Mouse (Mus musculus) CH12.LX (cell line): ENCODE data around the gene Ccn5. TPM values are rescaled to one million over a fixed set of nuclear protein-coding genes. Genes with fewer than 3 reads are reported as not detected.

Source experiments
- DNase-seq: peaks from one replicate; pipeline ENCODE4 v3.0.0-alpha.2; 2013; ENCODE audit errors: extremely low read depth
- H3K27ac ChIP-seq: 2 replicates; pipeline ENCODE4 v1.5.1; 2012; ENCODE audit warnings: low read depth, mild to moderate bottlenecking, control low read depth, moderate library complexity; ENCODE audit not compliant: insufficient read depth
- H3K27me3 ChIP-seq: replicated peaks from 2 replicates; pipeline ENCODE3; 2012; ENCODE audit warnings: inconsistent platforms
- H3K36me3 ChIP-seq, 2 experiments: replicated peaks in 1 of 2; 2 replicates each; pipeline versions ENCODE3 to v1.6.1; 2012; ENCODE audit warnings: inconsistent platforms in 1 of 2, low read length in 1 of 2, mild to moderate bottlenecking in 1 of 2, mixed read lengths in 1 of 2, moderate library complexity in 1 of 2; ENCODE audit not compliant: control insufficient read depth in 1 of 2, insufficient read depth in 1 of 2
- H3K4me1 ChIP-seq, 2 experiments: 2 replicates each; pipeline ENCODE4 v1.6.1; 2012; ENCODE audit warnings: inconsistent platforms in 1 of 2, moderate library complexity in 1 of 2; ENCODE audit not compliant: insufficient read depth in 2 of 2, control insufficient read depth in 1 of 2
- H3K4me2 ChIP-seq: 2 replicates; pipeline ENCODE4 v1.6.1; 2012; ENCODE audit warnings: low read depth, mild to moderate bottlenecking, control low read depth; ENCODE audit not compliant: poor library complexity, insufficient read depth, severe bottlenecking
- H3K4me3 ChIP-seq, 3 experiments: fragments of 150-350 bp in 1 of 3; sonication (generic) in 1 of 3; replicated peaks in 1 of 3; 2 replicates each; pipeline versions ENCODE3 to v1.5.1; 2011 to 2012; ENCODE audit warnings: low read depth in 2 of 3, low read length in 2 of 3, mild to moderate bottlenecking in 2 of 3, moderate library complexity in 2 of 3, control low read depth in 1 of 3, improper control_type of control experiment in 1 of 3, inconsistent platforms in 1 of 3, mixed read lengths in 1 of 3; ENCODE audit not compliant: poor library complexity in 1 of 3
- H3K79me2 ChIP-seq: replicated peaks from 2 replicates; pipeline ENCODE4 v1.6.1; 2012; ENCODE audit warnings: mild to moderate bottlenecking, moderate library complexity; ENCODE audit not compliant: control insufficient read depth, poor library complexity, insufficient read depth, severe bottlenecking; ENCODE audit errors: extremely low read depth
- H3K9ac ChIP-seq: 2 replicates; pipeline ENCODE4 v1.6.1; 2012; ENCODE audit warnings: low read depth, mild to moderate bottlenecking, control low read depth, moderate library complexity; ENCODE audit not compliant: insufficient read depth
- H3K9me3 ChIP-seq: replicated peaks from 2 replicates; pipeline ENCODE3; 2012; ENCODE audit warnings: low read length, inconsistent platforms, mixed read lengths
- CHD1 ChIP-seq: IDR thresholded peaks from 2 replicates; pipeline ENCODE4 v1.6.1; 2012; ENCODE audit warnings: low read depth, low read length, improper control_type of control experiment, inconsistent platforms
- CTCF ChIP-seq, 2 experiments: IDR thresholded peaks in 1 of 2; conservative IDR thresholded peaks in 1 of 2; 2 replicates each; pipeline ENCODE4 v1.5.1; 2011 to 2012; ENCODE audit warnings: low read depth in 2 of 2, low read length in 2 of 2, improper control_type of control experiment in 1 of 2, inconsistent platforms in 1 of 2, mild to moderate bottlenecking in 1 of 2, moderate library complexity in 1 of 2
- EP300 ChIP-seq: IDR thresholded peaks from 2 replicates; pipeline ENCODE4 v1.6.1; 2011; ENCODE audit warnings: low read length, improper control_type of control experiment
- ETS1 ChIP-seq: conservative IDR thresholded peaks from 2 replicates; pipeline ENCODE4 v1.6.1; 2012; ENCODE audit warnings: low read depth, mild to moderate bottlenecking, inconsistent platforms, low read length, improper control_type of control experiment, moderate library complexity
- JUN ChIP-seq: IDR thresholded peaks from 2 replicates; pipeline ENCODE4 v1.6.1; 2011; ENCODE audit warnings: low read depth, mild to moderate bottlenecking, low read length, improper control_type of control experiment, moderate library complexity; ENCODE audit not compliant: insufficient read depth
- JUND ChIP-seq: conservative IDR thresholded peaks from 2 replicates; pipeline ENCODE4 v1.6.1; 2011; ENCODE audit warnings: low read depth, low read length, improper control_type of control experiment
- MAFK ChIP-seq: IDR thresholded peaks from 2 replicates; pipeline ENCODE4 v1.6.1; 2011; ENCODE audit warnings: low read length, improper control_type of control experiment; ENCODE audit not compliant: insufficient replicate concordance
- MAX ChIP-seq: IDR thresholded peaks from 2 replicates; pipeline ENCODE4 v1.6.1; 2011; ENCODE audit warnings: low read length, improper control_type of control experiment
- MAZ ChIP-seq: IDR thresholded peaks from 2 replicates; pipeline ENCODE4 v1.6.1; 2012; ENCODE audit warnings: low read depth, mild to moderate bottlenecking, inconsistent platforms, low read length, improper control_type of control experiment, moderate library complexity
- MEF2A ChIP-seq: IDR thresholded peaks from 2 replicates; pipeline ENCODE4 v1.6.1; 2014; ENCODE audit warnings: low read depth, mild to moderate bottlenecking, inconsistent platforms, low read length, improper control_type of control experiment, borderline replicate concordance
- PAX5 ChIP-seq: IDR thresholded peaks from 2 replicates; pipeline ENCODE4 v1.6.1; 2012; ENCODE audit warnings: low read length, inconsistent platforms, mixed read lengths
- POLR2A ChIP-seq: IDR thresholded peaks from 2 replicates; pipeline ENCODE4 v1.6.1; 2011; ENCODE audit warnings: low read depth, mild to moderate bottlenecking, improper control_type of control experiment, low read length
- POLR2AphosphoS2 ChIP-seq: IDR thresholded peaks from 2 replicates; pipeline ENCODE4 v1.6.1; 2011; ENCODE audit warnings: low read depth, low read length, improper control_type of control experiment
- RAD21 ChIP-seq: IDR thresholded peaks from 2 replicates; pipeline ENCODE4 v1.6.1; 2011; ENCODE audit warnings: low read depth, mild to moderate bottlenecking, low read length, improper control_type of control experiment, moderate library complexity
- RCOR1 ChIP-seq: conservative IDR thresholded peaks from 2 replicates; pipeline ENCODE4 v1.6.1; 2012; ENCODE audit warnings: low read depth, mild to moderate bottlenecking, inconsistent platforms, low read length, improper control_type of control experiment
- SMC3 ChIP-seq: IDR thresholded peaks from 2 replicates; pipeline ENCODE4 v1.6.1; 2011; ENCODE audit warnings: low read depth, low read length, improper control_type of control experiment
- TBP ChIP-seq: conservative IDR thresholded peaks from 2 replicates; pipeline ENCODE4 v1.6.1; 2011; ENCODE audit warnings: low read depth, low read length, improper control_type of control experiment
- UBTF ChIP-seq: IDR thresholded peaks from 2 replicates; pipeline ENCODE4 v1.6.1; 2012; ENCODE audit warnings: low read depth, mild to moderate bottlenecking, inconsistent platforms, low read length, improper control_type of control experiment, moderate library complexity
- ZC3H11A ChIP-seq: IDR thresholded peaks from 2 replicates; pipeline ENCODE4 v1.6.1; 2012; ENCODE audit warnings: low read depth, mild to moderate bottlenecking, inconsistent platforms, low read length, improper control_type of control experiment
- ZMIZ1 ChIP-seq: IDR thresholded peaks from 2 replicates; pipeline ENCODE4 v1.6.1; 2012; ENCODE audit warnings: low read depth, mild to moderate bottlenecking, inconsistent platforms, low read length, improper control_type of control experiment
- ZNF384 ChIP-seq: IDR thresholded peaks from 2 replicates; pipeline ENCODE4 v1.6.1; 2012; ENCODE audit warnings: low read depth, low read length, improper control_type of control experiment, inconsistent platforms
- dilution Hi-C: fragments of 300-500 bp; cut with MboI; formaldehyde crosslinking; loops from 2 replicates; pipeline ENCODE4 v1.14.3; 2020; ENCODE audit warnings: low sequenced_read_pairs; ENCODE audit not compliant: extremely low pct_unique_long_range_greater_than_20kb, extremely low pct_ligation_motif_present
- in situ Hi-C: fragments of 300-500 bp; cut with MboI; formaldehyde crosslinking; loops from 3 replicates; pipeline ENCODE4 v1.14.3; 2019; ENCODE audit warnings: low sequenced_read_pairs, low pct_ligation_motif_present, low pct_unique_long_range_greater_than_20kb, mixed read lengths
- polyA plus RNA-seq: library from polyadenylated mRNA; unstranded; fragments of >175 nt; gene quantifications from 2 replicates; pipeline ENCODE4 v1.2.1, GENCODE M21; 2012; ENCODE audit warnings: low read depth; ENCODE audit not compliant: insufficient read length
- total RNA-seq, 2 experiments: library from RNA; depleted of rRNA; stranded (reverse); fragments of 300-350 nt in 1 of 2; fragments of >200 nt in 1 of 2; gene quantifications; 2 replicates each; pipeline ENCODE4 v1.2.3; 2012 to 2014

Gene Ccn5
- total and polyA plus RNA-seq, 3 experiments: not detected

GRCm38 (mm10) chr2:163866061-163866460, 45.4 kb downstream of the Ccn5 start:
- in situ Hi-C loops: loop anchor here (25.0 kb wide), 1 partner anchor 96 kb away; no protein-coding TSS in a partner anchor
- H3K4me2 ChIP-seq: no peak overlapping the region
- H3K4me3 ChIP-seq: no peak overlapping the region
- no peak overlapping the region for H3K27ac ChIP-seq
- DNase-seq: no peak
- no peaks in the 10 kb centered on the region for H3K79me2 ChIP-seq
- TF ChIP-seq MAX: no peak
- no peak for TF ChIP-seq ZMIZ1
- no peak for TF ChIP-seq JUN
- no peak for TF ChIP-seq POLR2AphosphoS2
- TF ChIP-seq EP300: no peak
- no peak for TF ChIP-seq CTCF (conservative IDR thresholded peaks at IDR 0.05 in 1 of 2, IDR thresholded peaks at IDR 0.05 in 1 of 2; ENCODE audit: low read depth in 2 of 2, low read length in 2 of 2)
- TF ChIP-seq, all 38 proteins: peak for 0
- H3K9ac ChIP-seq: no peak overlapping the region
- H3K9me3 ChIP-seq: no peaks in the 10 kb centered on the region
- no peaks in the 10 kb centered on the region for H3K36me3 ChIP-seq
- dilution Hi-C loops: no loop called here
- H3K4me1 ChIP-seq: 0 out of 4 replicates have a peak, but pooled peaks cover 0 to 2% of the 10 kb centered on the region in 2 experiments
- H3K27me3 ChIP-seq: peaks cover 93% of the 10 kb centered on the region

- Histone ChIP-seq H3K4me2 (no peak overlapping the region), H3K4me1 (0 out of 4 replicates have a peak, but pooled peaks cover 0 to 2% of the 10 kb centered on the region in 2 experiments), H3K9me3 (no peaks in the 10 kb centered on the region), H3K79me2 (no peaks in the 10 kb centered on the region), H3K36me3 (no peaks in the 10 kb centered on the region), H3K9ac (no peak overlapping the region), H3K27ac (no peak overlapping the region), H3K27me3 (peaks cover 92% of the 10 kb centered on the region), H3K4me3 (no peak overlapping the region)
- DNase-seq: no peak
- dilution Hi-C loops: no loop called here
- in situ Hi-C loops: loop anchor here (25.0 kb wide), 1 partner anchor 93 kb away; no protein-coding TSS in a partner anchor
- TF ChIP-seq MAZ: no peak
- no peak for TF ChIP-seq POLR2AphosphoS2
- TF ChIP-seq RCOR1: no peak
- TF ChIP-seq CHD1: no peak
- TF ChIP-seq MEF2A: no peak
- no peak for TF ChIP-seq ETS1
- no peak for TF ChIP-seq ZNF384
- TF ChIP-seq UBTF: no peak
- TF ChIP-seq EP300: no peak
- no peak for TF ChIP-seq MAX
- TF ChIP-seq SMC3: no peak
- no peak for TF ChIP-seq JUND
- no peak for TF ChIP-seq PAX5
- TF ChIP-seq MAFK: no peak
- no peak for TF ChIP-seq TBP
- no peak for TF ChIP-seq POLR2A
- no peak for TF ChIP-seq ZMIZ1
- TF ChIP-seq ZC3H11A: no peak
- no peak for TF ChIP-seq RAD21
Measured at GRCm38 (mm10) chr2:163869783-163870182, 49.1 kb downstream of the Ccn5 start.
